Mouse (Mus musculus) neural tube, embryonic 14.5 days (tissue): ENCODE measurements around the gene Plac9a. TPM values are rescaled to one million over a fixed set of nuclear protein-coding genes. Genes with fewer than 3 reads are reported as not detected.
"Not testable (repeated sequence)": the region's sequence is repeated elsewhere in the genome, so short reads cannot be mapped to it uniquely, and the experiment has no call there.

Source experiments
- ATAC-seq: fragments of 200-750 bp; cut with Nextera tagmentation; 2 replicates; pipeline ENCODE4 v1.8.0; 2017; ENCODE audit warnings: low read depth, mild to moderate bottlenecking, moderate TSS enrichment, moderate library complexity
- H3K27ac ChIP-seq: fragments of 300-500 bp; sonication (generic); 2 replicates; pipeline ENCODE4 v1.5.1; 2014; ENCODE audit warnings: low read depth, mild to moderate bottlenecking, control low read depth, low read length, moderate library complexity, mixed read lengths
- H3K27me3 ChIP-seq: fragments of 300-500 bp; sonication (generic); 2 replicates; pipeline ENCODE4 v1.6.1; 2014; ENCODE audit warnings: low read length; ENCODE audit not compliant: control insufficient read depth, insufficient read depth
- H3K36me3 ChIP-seq: fragments of 300-500 bp; sonication (generic); 2 replicates; pipeline ENCODE4 v1.6.1; 2014; ENCODE audit warnings: low read length, mixed read lengths; ENCODE audit not compliant: control insufficient read depth, insufficient read depth
- H3K4me1 ChIP-seq: fragments of 300-500 bp; sonication (generic); 2 replicates; pipeline ENCODE4 v1.6.1; 2014; ENCODE audit warnings: low read length; ENCODE audit not compliant: control insufficient read depth, insufficient read depth
- H3K4me2 ChIP-seq: fragments of 300-500 bp; sonication (generic); 2 replicates; pipeline ENCODE4 v1.6.1; 2014; ENCODE audit warnings: mild to moderate bottlenecking, low read depth, low read length, control low read depth
- H3K4me3 ChIP-seq: fragments of 300-500 bp; sonication (generic); 2 replicates; pipeline ENCODE4 v1.5.1; 2014; ENCODE audit warnings: low read depth, low read length, control low read depth, mixed read lengths
- H3K9ac ChIP-seq: fragments of 300-500 bp; sonication (generic); replicated peaks from 2 replicates; pipeline ENCODE4 v1.6.1; 2014; ENCODE audit warnings: low read depth, mild to moderate bottlenecking, control low read depth, low read length, mixed read lengths
- H3K9me3 ChIP-seq: fragments of 300-500 bp; sonication (generic); 2 replicates; pipeline ENCODE4 v1.6.1; 2016; ENCODE audit warnings: low read length; ENCODE audit not compliant: control insufficient read depth
- WGBS: fragments of 180-500 bp; shearing (Covaris S2); extraction: QIAGEN DNeasy Blood & Tissue Kit; methylation state at CpG from one replicate; pipeline ENCODE4 v1.1.7; 2014; 5-methylcytosine and 5-hydroxymethylcytosine counted together
- polyA plus RNA-seq: library from polyadenylated mRNA; unstranded; fragments of >200 nt; fragmentation: Nextera tagmentation; extraction: Ambion mirVana; gene quantifications from 2 replicates; pipeline ENCODE4 v1.2.1, GENCODE M21; 2014

The Plac9a gene
- polyA plus RNA-seq, 1 experiment from 2014 or later: not detected

GRCm38 (mm10) chr14:25895686-25896085, 7.2 kb downstream of the Plac9a start:
- no CpG with 5 or more reads among the region's 7 CpGs for WGBS
- H3K9me3 ChIP-seq, H3K4me1 ChIP-seq, H3K9ac ChIP-seq, H3K4me2 ChIP-seq, H3K4me3 ChIP-seq, H3K27me3 ChIP-seq, H3K27ac ChIP-seq, ATAC-seq, H3K36me3 ChIP-seq: not testable (repeated sequence)

- H3K9ac ChIP-seq, ATAC-seq, H3K27me3 ChIP-seq, H3K27ac ChIP-seq, H3K36me3 ChIP-seq, H3K4me1 ChIP-seq, H3K9me3 ChIP-seq, H3K4me3 ChIP-seq, H3K4me2 ChIP-seq: not testable (repeated sequence)
- WGBS: no CpG with 5 or more reads among the region's 3 CpGs
Measured at GRCm38 (mm10) chr14:25894566-25894965, 8.3 kb downstream of the Plac9a start.

GRCm38 (mm10) chr14:25885886-25886285, 17.0 kb downstream of the Plac9a start:
- H3K27me3 ChIP-seq, H3K9ac ChIP-seq, H3K27ac ChIP-seq, H3K4me2 ChIP-seq, H3K4me3 ChIP-seq, H3K4me1 ChIP-seq, H3K36me3 ChIP-seq, ATAC-seq, H3K9me3 ChIP-seq: not testable (repeated sequence)
- no CpG with 5 or more reads among the region's 12 CpGs for WGBS

- H3K27ac ChIP-seq, H3K9ac ChIP-seq, H3K9me3 ChIP-seq, H3K4me3 ChIP-seq, H3K36me3 ChIP-seq, H3K4me2 ChIP-seq, ATAC-seq, H3K4me1 ChIP-seq, H3K27me3 ChIP-seq: not testable (repeated sequence)
- no CpG with 5 or more reads among the region's 9 CpGs for WGBS
Measured at GRCm38 (mm10) chr14:25881769-25882168, 21.1 kb downstream of the Plac9a start.

GRCm38 (mm10) chr14:25876640-25877039, 26.3 kb downstream of the Plac9a start:
- H3K27ac ChIP-seq, H3K9me3 ChIP-seq, H3K4me2 ChIP-seq, ATAC-seq, H3K27me3 ChIP-seq, H3K4me1 ChIP-seq, H3K9ac ChIP-seq, H3K36me3 ChIP-seq, H3K4me3 ChIP-seq: not testable (repeated sequence)
- WGBS: no CpG with 5 or more reads among the region's 7 CpGs

- Histone ChIP-seq H3K27me3 (no peaks in the 10 kb centered on the region), H3K9me3 (no peaks in the 10 kb centered on the region), H3K9ac (no peak overlapping the region), H3K4me3 (no peak overlapping the region), H3K36me3 (no peaks in the 10 kb centered on the region), H3K27ac (no peak overlapping the region), H3K4me2 (no peak overlapping the region), H3K4me1 (no peaks in the 10 kb centered on the region)
- ATAC-seq: no peak
- 74% methylated on average over 8 of the region's 8 CpGs for WGBS
Measured at GRCm38 (mm10) chr14:25872461-25873415, 30.2 kb downstream of the Plac9a start.

GRCm38 (mm10) chr14:25869135-25869878, 33.6 kb downstream of the Plac9a start:
- Histone ChIP-seq H3K27ac (no peak overlapping the region), H3K9ac (no peak overlapping the region), H3K4me1 (no peaks in the 10 kb centered on the region), H3K27me3 (no peaks in the 10 kb centered on the region), H3K9me3 (no peaks in the 10 kb centered on the region), H3K4me2 (no peak overlapping the region), H3K4me3 (no peak overlapping the region), H3K36me3 (no peaks in the 10 kb centered on the region)
- no peak for ATAC-seq
- 64% methylated on average over 9 of the region's 9 CpGs for WGBS

- Histone ChIP-seq H3K4me2 (no peak overlapping the region), H3K4me1 (no peaks in the 10 kb centered on the region), H3K27me3 (no peaks in the 10 kb centered on the region), H3K9ac (no peak overlapping the region), H3K4me3 (no peak overlapping the region), H3K9me3 (no peaks in the 10 kb centered on the region), H3K36me3 (no peaks in the 10 kb centered on the region), H3K27ac (no peak overlapping the region)
- WGBS: 70% methylated on average over 4 of the region's 4 CpGs
- ATAC-seq: no peak
Measured at GRCm38 (mm10) chr14:25868706-25869105, 34.2 kb downstream of the Plac9a start.

- H3K4me3 ChIP-seq: no peak overlapping the region
- H3K9ac ChIP-seq: no peak overlapping the region
- H3K36me3 ChIP-seq: no peaks in the 10 kb centered on the region
- ATAC-seq: no peak
- H3K4me2 ChIP-seq: no peak overlapping the region
- WGBS: 62% methylated on average over 6 of the region's 6 CpGs
- no peaks in the 10 kb centered on the region for H3K9me3 ChIP-seq
- no peaks in the 10 kb centered on the region for H3K4me1 ChIP-seq
- no peaks in the 10 kb centered on the region for H3K27me3 ChIP-seq
- no peak overlapping the region for H3K27ac ChIP-seq
Measured at GRCm38 (mm10) chr14:25867834-25868233, 35.1 kb downstream of the Plac9a start.
